Mouse (Mus musculus) CH12F3 (cell line): ENCODE measurements around the gene Slc39a11.

Experiments
- in situ Hi-C: fragments of 300-500 bp; cut with MboI; formaldehyde crosslinking; loops from 2 replicates; pipeline ENCODE4 v1.14.3; 2020; ENCODE audit warnings: low sequenced_read_pairs

The Slc39a11 gene

GRCm38 (mm10) chr11:113645181-113645580, 4.7 kb downstream of the Slc39a11 start:
- in situ Hi-C loops = loop anchor here (10.0 kb wide), 2 partner anchors 350 to 470 kb away; no protein-coding TSS in a partner anchor

- in situ Hi-C loops = no loop called here
These were observed 11.2 kb downstream of the Slc39a11 start for GRCm38 (mm10) chr11:113638680-113639079.

DNA sequence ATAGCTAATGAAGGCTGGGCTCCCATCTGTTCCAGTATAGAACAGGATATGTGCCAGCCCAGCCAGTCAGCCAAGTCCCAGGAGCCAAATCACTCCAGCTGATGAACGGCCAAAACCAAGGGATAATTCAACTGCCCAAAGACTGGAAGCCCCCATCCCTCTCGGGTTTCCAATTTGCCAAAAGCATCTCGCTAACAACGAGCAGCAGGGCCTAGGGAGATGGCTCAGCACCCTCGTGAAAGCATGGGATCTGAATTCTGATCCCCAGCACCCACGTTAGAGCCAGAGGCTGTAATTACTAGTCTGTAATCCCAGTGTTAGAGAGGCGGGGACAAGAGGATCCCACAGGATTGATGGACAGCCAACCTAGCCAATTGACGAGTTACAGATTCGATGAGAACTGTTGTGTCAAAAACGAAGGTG, 15.2 kb downstream of the Slc39a11 start:
- in situ Hi-C loops = no loop called here

GRCm38 (mm10) chr11:113633398-113633797, 16.5 kb downstream of the Slc39a11 start:
- in situ Hi-C loops = no loop called here

DNA sequence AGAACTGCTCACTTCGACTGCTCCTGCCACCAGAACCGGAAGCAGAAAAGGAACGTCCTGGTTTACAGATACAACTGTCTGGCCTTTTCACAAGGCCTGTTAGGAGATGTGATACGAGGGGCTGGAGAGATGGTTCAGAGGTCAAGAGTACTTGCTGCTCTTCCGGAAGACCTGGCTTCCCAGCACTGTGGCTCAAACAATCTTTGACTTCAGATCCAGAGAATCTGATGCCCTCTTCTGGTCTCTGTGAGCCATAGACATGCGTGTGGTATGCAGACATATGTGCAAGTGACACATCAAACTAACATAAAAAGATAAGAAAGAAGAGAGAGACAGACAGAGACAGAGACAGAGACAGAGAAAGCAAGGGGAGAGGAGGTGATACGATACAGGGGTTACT, 17.6 kb downstream of the Slc39a11 start:
- in situ Hi-C loops = no loop called here

GRCm38 (mm10) chr11:113631862-113632261, 18.0 kb downstream of the Slc39a11 start:
- in situ Hi-C loops = no loop called here

GRCm38 (mm10) chr11:113631302-113631701, 18.6 kb downstream of the Slc39a11 start:
- in situ Hi-C loops = no loop called here

DNA sequence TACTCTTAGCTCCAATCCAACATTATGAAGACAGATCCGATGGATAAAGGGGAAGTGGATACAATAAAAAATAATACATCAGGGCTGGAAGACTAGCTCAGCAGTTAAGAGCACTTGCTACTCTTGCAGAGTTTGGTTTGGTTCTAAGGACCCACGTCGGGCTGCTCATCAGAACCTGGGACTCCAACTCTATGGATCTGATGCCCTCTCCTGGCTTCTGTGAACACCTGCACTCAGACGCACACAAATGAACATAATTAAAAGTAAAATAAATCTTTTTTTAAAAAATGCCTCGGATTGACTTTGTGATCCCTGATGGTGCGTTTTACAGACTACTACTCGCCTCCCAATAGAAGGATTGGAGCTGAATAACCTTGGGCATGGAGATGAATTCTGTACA, 19.2 kb downstream of the Slc39a11 start:
- in situ Hi-C loops = no loop called here

DNA sequence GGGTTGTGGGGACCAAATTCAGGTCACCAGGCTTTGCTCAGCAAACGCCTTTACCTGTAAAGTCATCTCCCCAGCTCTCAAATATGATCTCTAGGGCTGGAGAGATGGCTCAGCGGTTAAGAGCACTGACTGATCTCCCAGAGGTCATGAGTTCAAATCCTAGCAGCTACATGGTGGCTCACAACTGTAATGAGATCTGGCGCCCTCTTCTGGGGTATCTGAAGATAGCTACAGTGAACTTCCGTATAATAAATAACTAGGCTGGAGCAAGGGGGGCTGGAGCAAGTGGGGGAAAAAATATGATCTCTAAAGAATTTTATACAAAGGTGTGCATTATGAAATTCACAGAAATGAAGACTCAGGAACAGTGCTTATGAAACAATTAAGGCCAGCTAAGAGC, 22.1 kb downstream of the Slc39a11 start:
- in situ Hi-C loops = no loop called here

DNA sequence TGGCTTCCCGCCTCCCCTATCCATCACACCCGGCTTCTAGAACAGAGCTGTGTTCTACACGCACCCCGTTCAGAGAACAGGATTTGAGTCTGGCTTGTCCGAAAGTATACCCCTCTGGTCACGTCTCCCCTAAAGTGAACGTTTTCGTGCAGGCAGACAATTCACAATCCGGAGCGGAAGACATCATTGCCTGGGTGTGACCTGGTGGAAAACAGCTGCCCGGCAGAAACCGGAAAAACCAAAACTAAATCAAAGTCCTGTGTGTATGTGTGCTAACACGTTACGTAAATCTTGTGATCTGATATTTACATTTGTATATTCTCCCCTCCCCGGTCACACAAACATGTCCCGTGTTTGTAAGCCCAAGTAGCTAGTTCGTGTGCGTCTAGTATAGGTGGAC, 24.4 kb downstream of the Slc39a11 start:
- in situ Hi-C loops = no loop called here

- in situ Hi-C loops = no loop called here
These were observed 27.9 kb downstream of the Slc39a11 start for GRCm38 (mm10) chr11:113622028-113622427.

DNA sequence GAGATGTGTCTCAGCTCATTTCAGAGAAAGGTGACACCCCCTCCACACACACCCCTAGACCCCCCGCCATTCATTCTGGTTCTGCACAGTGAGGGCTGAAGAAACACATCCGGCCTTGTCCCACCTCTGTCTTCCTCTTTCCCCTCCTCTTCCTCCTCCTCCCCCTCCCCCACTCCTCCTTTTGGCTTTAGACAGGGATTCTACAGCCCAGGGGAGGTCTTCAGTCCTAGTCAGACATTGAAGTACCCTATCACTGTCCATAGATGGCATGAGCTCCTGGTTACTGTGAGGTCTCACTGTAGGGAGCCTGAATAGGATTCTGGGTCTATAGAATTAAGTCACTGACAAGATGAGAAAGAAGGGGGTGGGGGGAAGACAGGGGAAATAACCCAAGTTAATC, 28.9 kb downstream of the Slc39a11 start:
- in situ Hi-C loops = no loop called here

GRCm38 (mm10) chr11:113619420-113620080, 30.3 kb downstream of the Slc39a11 start:
- in situ Hi-C loops = no loop called here

GRCm38 (mm10) chr11:113618672-113619419, 31.0 kb downstream of the Slc39a11 start, which contains the start of gene Sstr2:
TSS of gene Sstr2 (plus strand) at chr11:113619342.
- in situ Hi-C loops = no loop called here

DNA sequence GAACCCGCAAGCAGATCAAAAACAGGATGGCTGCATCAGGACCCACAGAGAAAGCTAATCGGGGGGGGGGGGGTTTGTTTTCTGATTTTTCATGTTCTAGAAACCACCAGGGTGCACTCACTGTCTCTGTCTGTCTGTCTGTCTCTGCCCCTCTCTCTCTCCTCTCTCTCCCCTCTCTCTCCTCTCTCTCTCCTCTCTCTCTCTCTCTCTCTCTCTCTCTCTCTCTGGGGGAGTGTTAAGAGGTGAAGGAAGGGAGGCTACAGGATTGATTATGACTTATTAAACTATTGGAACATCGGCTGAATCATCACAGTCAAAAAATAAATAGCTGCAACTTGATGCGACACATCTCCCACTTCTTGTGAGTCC, 31.6 kb downstream of the Slc39a11 start:
- in situ Hi-C loops = no loop called here

- in situ Hi-C loops = no loop called here
These were observed 32.6 kb downstream of the Slc39a11 start for GRCm38 (mm10) chr11:113617132-113617911.

- in situ Hi-C loops = no loop called here
These were observed 35.4 kb downstream of the Slc39a11 start for GRCm38 (mm10) chr11:113614476-113614875.

GRCm38 (mm10) chr11:113611664-113612611, 37.9 kb downstream of the Slc39a11 start:
- in situ Hi-C loops = no loop called here

DNA sequence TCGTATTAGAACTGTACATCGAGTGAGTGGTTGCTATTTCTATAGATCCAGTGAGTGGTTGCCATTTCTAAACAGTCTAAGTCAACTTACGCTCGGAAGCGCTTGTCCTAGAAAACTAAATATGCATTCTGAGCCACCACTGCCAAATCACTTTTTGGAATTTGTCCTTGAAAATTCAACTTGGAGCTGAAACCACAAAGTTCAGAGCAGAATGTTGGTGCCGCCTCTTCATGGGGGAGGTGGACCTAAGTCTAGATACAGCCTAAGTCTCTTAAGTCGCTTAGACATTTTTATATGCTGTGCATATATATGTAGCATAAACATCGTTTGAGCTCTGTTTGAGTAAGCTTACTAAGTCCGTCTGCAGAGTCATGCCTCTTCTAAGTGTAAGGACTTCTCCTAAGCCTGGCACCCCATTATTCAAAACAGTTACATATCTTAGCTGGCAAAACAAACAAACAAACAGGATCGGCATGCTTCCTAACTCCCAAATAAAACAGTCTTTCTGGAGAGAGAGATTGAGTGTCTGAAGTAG, 38.7 kb downstream of the Slc39a11 start:
- in situ Hi-C loops = no loop called here

DNA sequence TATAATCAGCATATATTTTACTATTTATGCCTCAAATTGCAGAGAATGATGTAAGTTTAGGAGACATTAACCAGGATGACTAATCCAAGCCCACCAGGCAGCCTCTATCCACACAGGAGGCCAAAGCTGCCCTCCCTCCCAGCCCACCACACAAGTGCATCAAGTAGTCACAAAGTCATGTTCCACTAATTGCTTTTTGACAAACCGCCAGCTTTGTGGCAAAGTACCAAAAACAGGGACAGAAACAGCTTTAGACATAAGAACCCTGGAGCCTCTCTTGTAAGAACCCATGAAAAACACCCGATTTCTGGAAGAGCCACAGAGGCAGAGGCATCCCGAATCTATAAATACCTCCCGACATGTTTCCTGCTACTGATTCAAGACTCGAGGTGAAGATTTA, 39.6 kb downstream of the Slc39a11 start:
- in situ Hi-C loops = no loop called here
